ENCODE assay signal across 23 mouse cellular contexts in genomic region chr10:40229725-40230124, GRCm38 (mm10). TPM values are rescaled to one million over a fixed set of nuclear protein-coding genes. Genes with fewer than 3 reads are reported as not detected.
DNase-seq lines count a peak whose midpoint lies in the region; ATAC-seq and TF ChIP-seq lines count a peak whose summit lies in the region.
"Had no signal": no experiment of that assay in that cellular context is flagged by ENCODE, and none has a peak within 500 bp of the region (broad histone marks: within the 10 kb centered on the region; RNA-seq: fewer than 3 reads in every experiment).

No protein-coding gene starts in this region.

- H3K9ac ChIP-seq in forebrain, embryonic 12.5 days: no peak overlapping the region
- H3K9ac ChIP-seq: embryonic facial prominence, embryonic 13.5 days; heart, embryonic 15.5 days; hindbrain, embryonic 14.5 days had no signal

- intact Hi-C loops in heart, postnatal 25 days (cut with DNase I): no loop called here

- no peaks in the 10 kb centered on the region for H3K27me3 ChIP-seq in forebrain, embryonic 12.5 days
- H3K27me3 ChIP-seq: embryonic facial prominence, embryonic 13.5 days; heart, embryonic 15.5 days had no signal

- DNase-seq in heart, adult 11 months: peak; percentile 24
- DNase-seq in heart, postnatal 25 days (ENCODE audit: low spot score): no peak
- DNase-seq in 416B (ENCODE audit: low read depth): peak; percentile 37
- DNase-seq in c-Kit-positive CD71-positive TER-119-positive erythroid progenitor cells, embryonic 14.5 days (ENCODE audit: low spot score): no peak
- DNase-seq: adrenal gland, adult 2 months; adrenal gland, postnatal 25 days; cerebellum, adult 11-12 months; cerebellum, adult 9-10 months; cerebellum, postnatal 25 days; gastrocnemius, adult 2 months; gastrocnemius, postnatal 36 days; heart, adult 2 months; heart, postnatal 14 days had no signal

- WGBS in forebrain, embryonic 12.5 days: 90% methylated on average over 1 of the region's 1 CpGs

- H3K4me2 ChIP-seq in forebrain, embryonic 12.5 days: no peak overlapping the region
- H3K4me2 ChIP-seq: embryonic facial prominence, embryonic 13.5 days; heart, embryonic 11.5 days; heart, embryonic 15.5 days; hindbrain, embryonic 14.5 days had no signal

- ATAC-seq in megakaryocyte progenitor cell, adult 5-6 weeks (replicated peaks; ENCODE audit: poor library complexity): peak; percentile 55
- ATAC-seq in erythroblast, adult 5-6 weeks (replicated peaks; ENCODE audit: low FRiP score, poor library complexity, severe bottlenecking): no peak
- ATAC-seq in forebrain, embryonic 12.5 days (ENCODE audit: low FRiP score): no peak
- ATAC-seq: forebrain, embryonic 14.5 days had no signal

- no peak overlapping the region for H3K4me3 ChIP-seq in bone marrow macrophage, adult 2 months (ENCODE audit: insufficient read depth, low read length)
- no peak overlapping the region for H3K4me3 ChIP-seq in forebrain, embryonic 12.5 days (replicated peaks)
- H3K4me3 ChIP-seq: embryonic facial prominence, embryonic 13.5 days; gastrocnemius, adult 2 months; heart, adult 2 months; heart, embryonic 15.5 days; hindbrain, embryonic 10.5 days had no signal

- H3K27ac ChIP-seq in bone marrow macrophage, adult 2 months (ENCODE audit: insufficient read depth, low read depth, low read length): peak overlapping the region; percentile 96
- no peak overlapping the region for H3K27ac ChIP-seq in forebrain, embryonic 12.5 days
- H3K27ac ChIP-seq: embryonic facial prominence, embryonic 13.5 days; gastrocnemius, adult 2 months; heart, adult 2 months; heart, embryonic 15.5 days; hindbrain, embryonic 10.5 days; hindbrain, embryonic 14.5 days had no signal

- H3K36me3 ChIP-seq in forebrain, embryonic 12.5 days (replicated peaks): peaks cover 81% of the 10 kb centered on the region

- H3K4me1 ChIP-seq in bone marrow macrophage, adult 2 months (ENCODE audit: control insufficient read depth, insufficient read depth, low read length): peaks cover 31% of the 10 kb centered on the region
- no peaks in the 10 kb centered on the region for H3K4me1 ChIP-seq in forebrain, embryonic 12.5 days
- H3K4me1 ChIP-seq: heart, embryonic 15.5 days; hindbrain, embryonic 10.5 days had no signal

- no peak for TF ChIP-seq POLR2A in bone marrow macrophage, adult 2 months (IDR thresholded peaks at IDR 0.05; ENCODE audit: borderline replicate concordance, low read depth, low read length)

- H3K9me3 ChIP-seq in forebrain, embryonic 12.5 days: no peaks in the 10 kb centered on the region
- H3K9me3 ChIP-seq: embryonic facial prominence, embryonic 13.5 days; heart, embryonic 15.5 days; hindbrain, embryonic 10.5 days had no signal

- TF ChIP-seq CTCF in bone marrow macrophage, adult 2 months (IDR thresholded peaks at IDR 0.05; ENCODE audit: low read depth, low read length): no peak

RNA-seq across cellular contexts. Expression of gene Rpf2, which starts 17.1 kb away (rescaled TPM):
- 1 to 10 TPM; 8.7 to 8.8 TPM for total RNA-seq in heart, postnatal 25 days (2021)
- 27.4 and 28.9 TPM in 2 replicates for polyA plus RNA-seq in bone marrow macrophage, adult 2 months (2012; ENCODE audit: insufficient read depth, insufficient read length, missing spikeins)
- 97.3 and 109 TPM in 2 replicates for total RNA-seq in megakaryocyte progenitor cell, adult 5-6 weeks (2015)
- total RNA-seq in megakaryocyte progenitor cell, adult 5-6 weeks (2017): 184 and 213 TPM in 2 replicates
- 24.6 and 26.8 TPM in 2 replicates for total RNA-seq in erythroblast, adult 5-6 weeks (2015; ENCODE audit: low replicate concordance)
- total RNA-seq in erythroblast, adult 5-6 weeks (2017; ENCODE audit: low replicate concordance): 24.8 and 31.6 TPM in 2 replicates
- 70.2 and 72.9 TPM in 2 replicates for polyA plus RNA-seq in forebrain, embryonic 12.5 days (2016; fragmentation: Nextera tagmentation; extraction: Ambion mirVana)

RNA-seq across cellular contexts. Expression of gene Gtf3c6, which starts 28.2 kb away (rescaled TPM):
- 10 to 100 TPM; 20.1 to 24.7 TPM for total RNA-seq in heart, postnatal 25 days (2021)
- polyA plus RNA-seq in bone marrow macrophage, adult 2 months (2012; ENCODE audit: insufficient read depth, insufficient read length, missing spikeins): 36.4 and 47.3 TPM in 2 replicates
- 69.0 and 87.6 TPM in 2 replicates for total RNA-seq in megakaryocyte progenitor cell, adult 5-6 weeks (2015)
- total RNA-seq in megakaryocyte progenitor cell, adult 5-6 weeks (2017): 219 and 265 TPM in 2 replicates
- 14.4 and 28.6 TPM in 2 replicates for total RNA-seq in erythroblast, adult 5-6 weeks (2015; ENCODE audit: low replicate concordance)
- 16.7 and 28.5 TPM in 2 replicates for total RNA-seq in erythroblast, adult 5-6 weeks (2017; ENCODE audit: low replicate concordance)
- 131 and 135 TPM in 2 replicates for polyA plus RNA-seq in forebrain, embryonic 12.5 days (2016; fragmentation: Nextera tagmentation; extraction: Ambion mirVana)

Comparison
In these comparisons a context has a peak if more than half of its experiments do, and no peak if none do; other contexts are left out.
1. DNase-seq: peak in heart, adult 11 months (single experiment) and 416B (single experiment); none in heart, postnatal 25 days (single experiment) and c-Kit-positive CD71-positive TER-119-positive erythroid progenitor cells, embryonic 14.5 days (single experiment).